Mouse (Mus musculus) heart, embryonic 12.5 days (tissue): ENCODE results near the gene Golph3. TPM values are rescaled to one million over a fixed set of nuclear protein-coding genes. Genes with fewer than 3 reads are reported as not detected.
A peak's percentile ranks its signal among the peaks of the same experiment; 100 is the strongest.

Experiments used
- ATAC-seq: fragments of 200-750 bp; cut with Nextera tagmentation; 2 replicates; pipeline ENCODE4 v1.8.0; 2017; ENCODE audit warnings: moderate TSS enrichment, moderate library complexity; ENCODE audit not compliant: insufficient number of reproducible peaks, low FRiP score
- H3K27ac ChIP-seq: fragments of 300-500 bp; sonication (generic); 2 replicates; pipeline ENCODE4 v1.5.1; 2016; ENCODE audit warnings: mild to moderate bottlenecking, moderate library complexity; ENCODE audit not compliant: poor library complexity, severe bottlenecking
- H3K27me3 ChIP-seq: fragments of 300-500 bp; sonication (generic); replicated peaks from 2 replicates; pipeline ENCODE4 v1.6.1; 2016; ENCODE audit warnings: mild to moderate bottlenecking, moderate library complexity
- H3K36me3 ChIP-seq: fragments of 300-500 bp; sonication (generic); 2 replicates; pipeline ENCODE4 v1.6.1; 2016; ENCODE audit warnings: mild to moderate bottlenecking, moderate library complexity
- H3K4me1 ChIP-seq: fragments of 300-500 bp; sonication (generic); replicated peaks from 2 replicates; pipeline ENCODE4 v1.6.1; 2016; ENCODE audit warnings: mild to moderate bottlenecking
- H3K4me2 ChIP-seq: fragments of 300-500 bp; sonication (generic); 2 replicates; pipeline ENCODE4 v1.6.1; 2016; ENCODE audit warnings: mild to moderate bottlenecking, moderate library complexity
- H3K4me3 ChIP-seq: fragments of 300-500 bp; sonication (generic); 2 replicates; pipeline ENCODE4 v1.5.1; 2016; ENCODE audit warnings: mild to moderate bottlenecking
- H3K9ac ChIP-seq: fragments of 300-500 bp; sonication (generic); 2 replicates; pipeline ENCODE4 v1.6.1; 2016; ENCODE audit warnings: mild to moderate bottlenecking, moderate library complexity
- H3K9me3 ChIP-seq: fragments of 300-500 bp; sonication (generic); replicated peaks from 2 replicates; pipeline ENCODE4 v1.6.1; 2016; ENCODE audit warnings: mild to moderate bottlenecking, moderate library complexity
- WGBS: fragments of 180-500 bp; shearing (Covaris S2); methylation state at CpG from one replicate; pipeline ENCODE4 v1.1.7; 2016; 5-methylcytosine and 5-hydroxymethylcytosine counted together
- polyA plus RNA-seq: library from polyadenylated mRNA; unstranded; fragments of >200 nt; fragmentation: Nextera tagmentation; extraction: Ambion mirVana; gene quantifications from 2 replicates; pipeline ENCODE4 v1.2.1, GENCODE M21; 2016

Golph3 gene
- polyA plus RNA-seq, 1 experiment from 2014 or later = 92.5 TPM

DNA sequence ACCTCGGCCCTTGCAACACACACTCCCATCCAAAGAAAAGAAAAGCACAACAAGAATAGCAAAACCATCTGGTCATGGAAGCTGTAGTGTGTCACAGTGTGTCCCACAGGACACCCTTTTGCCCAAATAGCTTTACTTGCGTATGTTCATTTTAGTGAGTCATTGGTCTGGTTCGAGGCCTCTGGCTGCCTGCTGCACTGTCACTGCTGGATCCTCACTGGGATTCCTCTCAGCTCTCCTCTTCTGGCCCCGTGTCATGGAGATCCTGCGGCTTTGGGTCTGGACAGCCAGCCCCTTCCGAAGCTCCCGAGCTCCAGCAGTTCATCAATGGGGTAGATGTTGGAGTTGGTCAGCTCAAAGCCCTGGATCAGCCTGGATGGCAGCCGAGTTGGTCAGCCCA lies 2.8 kb upstream of the Golph3 start:
- Histone ChIP-seq H3K27me3 (no peaks in the 10 kb centered on the region), H3K4me3 (no peak overlapping the region), H3K4me1 (peaks cover 10% of the 10 kb centered on the region), H3K9ac (no peak overlapping the region), H3K4me2 (no peak overlapping the region), H3K9me3 (no peaks in the 10 kb centered on the region), H3K36me3 (no peaks in the 10 kb centered on the region), H3K27ac (no peak overlapping the region)
- no peak for ATAC-seq
- 73% methylated on average over 8 of the region's 8 CpGs for WGBS

GRCm38 (mm10) chr15:12319889-12320288 lies 1.4 kb upstream of the Golph3 start:
- Histone ChIP-seq H3K4me1 (peaks cover 20% of the 10 kb centered on the region), H3K9me3 (no peaks in the 10 kb centered on the region), H3K27ac (no peak overlapping the region), H3K36me3 (no peaks in the 10 kb centered on the region), H3K4me2 (peak overlapping the region; percentile 79), H3K4me3 (peak overlapping the region; percentile 98; the same call in 1 of the 2 replicates), H3K27me3 (no peaks in the 10 kb centered on the region), H3K9ac (no peak overlapping the region)
- 42% methylated on average over 5 of the region's 5 CpGs for WGBS
- ATAC-seq = no peak

DNA sequence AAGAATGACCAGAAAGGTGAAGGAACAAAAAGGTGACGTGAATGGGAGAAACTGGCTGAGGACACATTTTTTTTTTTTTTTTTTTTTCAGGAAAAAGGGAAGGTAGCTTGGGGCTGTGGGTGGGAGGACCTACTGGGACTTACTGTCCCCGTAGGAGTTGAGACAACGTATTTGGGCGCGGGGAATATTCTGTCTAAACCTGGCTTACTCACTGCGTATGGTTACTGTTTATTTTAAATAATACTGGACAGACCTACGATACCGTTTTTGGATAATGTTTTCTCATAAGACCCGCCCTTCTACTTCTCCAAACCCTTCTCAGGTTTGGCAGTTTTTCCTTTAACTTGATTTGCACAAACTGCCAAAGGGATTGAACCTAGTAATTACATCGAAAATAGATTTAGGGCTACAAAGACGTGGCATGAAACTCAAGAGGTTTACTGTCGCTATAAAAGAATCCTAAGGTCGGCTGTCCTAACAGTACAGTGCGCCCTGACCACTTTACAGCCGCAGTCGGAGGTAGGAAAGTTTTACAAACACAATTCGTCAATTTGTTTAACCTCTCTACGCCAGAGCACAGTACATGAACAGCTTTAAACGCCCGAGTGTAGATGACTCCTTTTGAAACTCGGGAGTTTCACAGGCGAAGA lies 684 bp upstream of the Golph3 start:
- peak overlapping the region; percentile 96 for H3K27ac ChIP-seq
- H3K9ac ChIP-seq = peak overlapping the region; percentile 99
- H3K36me3 ChIP-seq = peaks cover 2% of the 10 kb centered on the region; the same call in 1 of the 2 replicates
- H3K4me3 ChIP-seq = peak overlapping the region; percentile 98
- no peaks in the 10 kb centered on the region for H3K9me3 ChIP-seq
- ATAC-seq = peak; percentile 28; the same call in 1 of the 2 replicates
- no peaks in the 10 kb centered on the region for H3K27me3 ChIP-seq
- WGBS = 4% methylated on average over 22 of the region's 22 CpGs
- peaks cover 23% of the 10 kb centered on the region for H3K4me1 ChIP-seq
- H3K4me2 ChIP-seq = peak overlapping the region; percentile 79

GRCm38 (mm10) chr15:12321788-12322621 lies 755 bp downstream of the Golph3 start, which contains the start of gene 1810049J17Rik:
TSS of gene 1810049J17Rik (minus strand) at chr15:12321899.
- peak within 1 kb of the TSS; percentile 79 for H3K4me2 ChIP-seq
- peak; percentile 47 for ATAC-seq
- peak within 1 kb of the TSS; percentile 98 for H3K4me3 ChIP-seq
- H3K9ac ChIP-seq = peak within 1 kb of the TSS; percentile 99
- peak within 1 kb of the TSS; percentile 96 for H3K27ac ChIP-seq
- under 1% methylated on average over 68 of the region's 70 CpGs for WGBS
- H3K36me3 ChIP-seq = peaks cover 6% of the 10 kb centered on the region; the same call in 1 of the 2 replicates
- H3K9me3 ChIP-seq = no peaks in the 10 kb centered on the region
- no peaks in the 10 kb centered on the region for H3K27me3 ChIP-seq
- H3K4me1 ChIP-seq = peaks cover 31% of the 10 kb centered on the region

GRCm38 (mm10) chr15:12322676-12323402 lies 1.6 kb downstream of the Golph3 start:
- H3K27ac ChIP-seq = no peak overlapping the region
- peaks cover 31% of the 10 kb centered on the region for H3K4me1 ChIP-seq
- H3K9me3 ChIP-seq = no peaks in the 10 kb centered on the region
- peak overlapping the region; percentile 79 for H3K4me2 ChIP-seq
- no peak for ATAC-seq
- H3K36me3 ChIP-seq = peaks cover 6% of the 10 kb centered on the region; the same call in 1 of the 2 replicates
- 14% methylated on average over 9 of the region's 9 CpGs for WGBS
- peak overlapping the region; percentile 99 for H3K9ac ChIP-seq
- no peaks in the 10 kb centered on the region for H3K27me3 ChIP-seq
- peak overlapping the region; percentile 98 for H3K4me3 ChIP-seq

DNA sequence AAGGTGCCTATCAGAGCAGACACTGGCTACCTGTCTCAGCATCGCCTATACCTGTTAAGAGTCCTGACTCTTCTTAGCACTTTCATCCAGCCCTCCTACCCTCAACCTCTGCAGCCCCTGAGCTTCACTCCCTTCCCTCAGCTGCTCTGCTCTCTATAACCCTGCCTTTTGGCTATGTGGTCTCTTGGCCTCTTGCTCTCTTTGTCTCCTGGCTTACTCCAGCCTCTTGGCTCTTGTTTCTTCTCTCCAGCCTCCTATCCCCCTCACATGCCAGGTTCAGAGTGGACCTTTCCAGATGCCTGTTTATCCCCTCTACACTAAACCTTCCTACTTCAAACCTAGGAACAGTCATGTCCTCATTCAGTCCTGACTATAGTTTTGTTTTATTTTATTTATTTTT lies 3.1 kb downstream of the Golph3 start:
- Histone ChIP-seq H3K9me3 (no peaks in the 10 kb centered on the region), H3K9ac (no peak overlapping the region), H3K36me3 (peaks cover 6% of the 10 kb centered on the region; the same call in 1 of the 2 replicates), H3K27me3 (no peaks in the 10 kb centered on the region), H3K27ac (no peak overlapping the region), H3K4me3 (peak overlapping the region; percentile 3; the same call in 1 of the 2 replicates), H3K4me2 (peak overlapping the region; percentile 44), H3K4me1 (peaks cover 31% of the 10 kb centered on the region)
- WGBS = 81% methylated on average over 1 of the region's 1 CpGs
- no peak for ATAC-seq

DNA sequence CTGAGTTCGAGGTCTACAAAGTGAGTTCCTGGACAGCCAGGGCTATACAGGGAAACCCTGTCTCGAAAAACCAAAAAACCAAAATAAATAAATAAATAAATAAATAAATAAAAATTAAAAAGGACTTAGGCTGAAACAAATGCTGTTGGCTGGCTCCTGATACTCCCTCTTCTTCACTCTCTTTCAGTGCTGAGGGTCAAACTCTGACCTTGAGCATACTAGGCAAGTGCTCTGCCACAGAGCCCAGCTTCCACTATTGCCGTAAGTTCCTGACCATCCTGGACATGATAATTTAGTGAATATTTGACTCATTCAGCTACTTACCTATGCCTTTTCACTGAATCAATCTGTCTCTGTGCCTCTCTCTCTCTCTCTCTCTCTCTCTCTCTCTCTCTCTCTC lies 9.1 kb downstream of the Golph3 start:
- peaks cover 47% of the 10 kb centered on the region for H3K4me1 ChIP-seq

GRCm38 (mm10) chr15:12330892-12331291 lies 9.6 kb downstream of the Golph3 start:
- Histone ChIP-seq H3K4me2 (no peak overlapping the region), H3K9ac (no peak overlapping the region), H3K27me3 (no peaks in the 10 kb centered on the region), H3K27ac (peak overlapping the region; percentile 71), H3K4me1 (peaks cover 45% of the 10 kb centered on the region), H3K9me3 (no peaks in the 10 kb centered on the region), H3K4me3 (no peak overlapping the region), H3K36me3 (peaks cover under 1% of the 10 kb centered on the region; the same call in 1 of the 2 replicates)
- ATAC-seq = no peak

More for the DNA sequence above, 9.1 kb downstream of the Golph3 start:
- no peak overlapping the region for H3K9ac ChIP-seq
- no peak for ATAC-seq
- no peaks in the 10 kb centered on the region for H3K9me3 ChIP-seq
- H3K36me3 ChIP-seq = peaks cover 6% of the 10 kb centered on the region; the same call in 1 of the 2 replicates
- H3K4me2 ChIP-seq = no peak overlapping the region
- no peak overlapping the region for H3K4me3 ChIP-seq
- WGBS = 80% methylated on average over 3 of the region's 3 CpGs
- peak overlapping the region; percentile 71 for H3K27ac ChIP-seq
- H3K27me3 ChIP-seq = no peaks in the 10 kb centered on the region

DNA sequence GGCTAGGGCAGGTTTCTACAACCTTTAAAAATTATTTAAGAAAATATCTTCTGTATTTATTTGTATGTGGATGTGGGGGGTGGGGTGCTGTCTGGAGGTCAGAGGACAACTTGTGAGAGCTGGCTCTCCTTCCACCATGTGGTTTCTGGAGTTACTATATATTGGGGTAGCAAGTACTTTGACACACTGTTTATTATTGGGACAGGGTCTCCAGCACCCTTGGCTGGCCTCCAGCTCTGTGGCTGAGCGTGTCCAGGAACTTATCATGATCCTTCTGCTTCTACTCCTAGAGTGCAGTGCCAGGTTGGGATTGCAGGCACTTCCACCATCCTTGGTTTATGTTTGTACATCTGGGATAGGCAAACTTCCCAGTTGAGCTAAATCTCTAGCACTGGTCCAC lies 10.1 kb downstream of the Golph3 start:
- whole genome bisulfite sequencing = 24% methylated on average over 1 of the region's 1 CpGs
- peak overlapping the region; percentile 71 for H3K27ac ChIP-seq
- no peaks in the 10 kb centered on the region for H3K36me3 ChIP-seq
- 0 out of 2 replicates have a peak, but pooled peaks have one; percentile 9 for ATAC-seq
- 0 out of 2 replicates have a peak overlapping the region, but pooled peaks have one; percentile 26 for H3K4me2 ChIP-seq
- peaks cover 43% of the 10 kb centered on the region for H3K4me1 ChIP-seq
- no peak overlapping the region for H3K4me3 ChIP-seq
- H3K27me3 ChIP-seq = no peaks in the 10 kb centered on the region
- H3K9ac ChIP-seq = no peak overlapping the region
- no peaks in the 10 kb centered on the region for H3K9me3 ChIP-seq

DNA sequence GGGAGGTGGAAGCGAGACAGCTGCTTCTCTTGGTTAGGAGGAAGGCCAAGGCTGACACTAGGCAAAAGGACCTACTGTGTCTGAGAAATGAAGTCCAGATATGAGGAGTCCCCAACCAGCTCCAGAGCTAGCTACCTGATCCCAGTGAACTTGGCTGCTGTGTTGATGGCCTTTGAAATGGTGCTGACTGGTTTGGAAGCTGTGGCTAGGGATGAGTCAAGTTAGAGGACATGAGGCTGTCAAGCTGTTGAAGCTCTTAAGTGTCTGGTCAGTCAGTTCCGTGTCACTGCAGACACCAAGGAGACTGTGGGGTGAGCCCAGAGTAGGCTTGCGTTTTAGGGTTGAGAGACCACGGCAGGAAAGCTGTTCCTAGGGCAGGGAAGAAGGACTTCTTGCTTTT lies 13.1 kb downstream of the Golph3 start:
- Histone ChIP-seq H3K4me3 (no peak overlapping the region), H3K27ac (no peak overlapping the region), H3K36me3 (no peaks in the 10 kb centered on the region), H3K9me3 (no peaks in the 10 kb centered on the region), H3K4me1 (peaks cover 52% of the 10 kb centered on the region), H3K27me3 (no peaks in the 10 kb centered on the region), H3K4me2 (no peak overlapping the region), H3K9ac (no peak overlapping the region)
- 69% methylated on average over 4 of the region's 4 CpGs for WGBS
- no peak for ATAC-seq
